Mouse (Mus musculus) heart, postnatal 0 days (tissue): ENCODE measurements at regions not wholly inside any gene's neighbourhood (a gene's known extent, or its start where the extent isn't known, plus 50 kb on each side); places are given as distances from the start of the nearest gene placed in this dataset.

Experiments used
- ATAC-seq: fragments of 200-750 bp; cut with Nextera tagmentation; 2 replicates; pipeline ENCODE4 v1.8.0; 2017; ENCODE audit warnings: low read depth, moderate number of reproducible peaks, moderate library complexity; ENCODE audit not compliant: insufficient read depth
- DNase-seq: peaks from one replicate; pipeline ENCODE4 v3.0.0-alpha.2; 2016; ENCODE audit warnings: low spot score
- H3K27ac ChIP-seq: fragments of 300-500 bp; sonication (generic); 2 replicates; pipeline ENCODE4 v1.5.1; 2014; ENCODE audit warnings: low read depth, mild to moderate bottlenecking
- H3K27me3 ChIP-seq: fragments of 300-500 bp; sonication (generic); 2 replicates; pipeline ENCODE4 v1.6.1; 2014; ENCODE audit warnings: low read length, mixed read lengths; ENCODE audit not compliant: control insufficient read depth, insufficient read depth
- H3K36me3 ChIP-seq: fragments of 300-500 bp; sonication (generic); replicated peaks from 2 replicates; pipeline ENCODE4 v1.6.1; 2014; ENCODE audit warnings: low read length, mixed read lengths; ENCODE audit not compliant: control insufficient read depth, insufficient read depth
- H3K4me1 ChIP-seq: fragments of 300-500 bp; sonication (generic); 2 replicates; pipeline ENCODE4 v1.6.1; 2014; ENCODE audit warnings: antibody characterized with exemption; ENCODE audit not compliant: control insufficient read depth, insufficient read depth
- H3K4me2 ChIP-seq: fragments of 300-500 bp; sonication (generic); 2 replicates; pipeline ENCODE4 v1.6.1; 2014; ENCODE audit warnings: low read depth, mild to moderate bottlenecking, low read length, moderate library complexity
- H3K4me3 ChIP-seq: fragments of 300-500 bp; sonication (generic); 2 replicates; pipeline ENCODE4 v1.5.1; 2014; ENCODE audit warnings: low read depth, low read length
- H3K9ac ChIP-seq: fragments of 300-500 bp; sonication (generic); replicated peaks from 2 replicates; pipeline ENCODE4 v1.6.1; 2014; ENCODE audit warnings: low read depth, low read length, mixed read lengths
- H3K9me3 ChIP-seq: fragments of 300-500 bp; sonication (generic); replicated peaks from 2 replicates; pipeline ENCODE4 v1.6.1; 2016; ENCODE audit warnings: low read length; ENCODE audit not compliant: control insufficient read depth
- CTCF ChIP-seq: IDR thresholded peaks from 2 replicates; pipeline ENCODE4 v1.5.1; 2016; ENCODE audit warnings: antibody characterized with exemption, control low read depth, low read depth
- EP300 ChIP-seq: IDR thresholded peaks from 2 replicates; pipeline ENCODE4 v1.6.1; 2016; ENCODE audit warnings: antibody characterized with exemption, low read depth
- WGBS: fragments of 180-500 bp; shearing (Covaris S2); extraction: QIAGEN DNeasy Blood & Tissue Kit; methylation state at CpG from one replicate; pipeline ENCODE4 v1.1.7; 2014; 5-methylcytosine and 5-hydroxymethylcytosine counted together

DNA sequence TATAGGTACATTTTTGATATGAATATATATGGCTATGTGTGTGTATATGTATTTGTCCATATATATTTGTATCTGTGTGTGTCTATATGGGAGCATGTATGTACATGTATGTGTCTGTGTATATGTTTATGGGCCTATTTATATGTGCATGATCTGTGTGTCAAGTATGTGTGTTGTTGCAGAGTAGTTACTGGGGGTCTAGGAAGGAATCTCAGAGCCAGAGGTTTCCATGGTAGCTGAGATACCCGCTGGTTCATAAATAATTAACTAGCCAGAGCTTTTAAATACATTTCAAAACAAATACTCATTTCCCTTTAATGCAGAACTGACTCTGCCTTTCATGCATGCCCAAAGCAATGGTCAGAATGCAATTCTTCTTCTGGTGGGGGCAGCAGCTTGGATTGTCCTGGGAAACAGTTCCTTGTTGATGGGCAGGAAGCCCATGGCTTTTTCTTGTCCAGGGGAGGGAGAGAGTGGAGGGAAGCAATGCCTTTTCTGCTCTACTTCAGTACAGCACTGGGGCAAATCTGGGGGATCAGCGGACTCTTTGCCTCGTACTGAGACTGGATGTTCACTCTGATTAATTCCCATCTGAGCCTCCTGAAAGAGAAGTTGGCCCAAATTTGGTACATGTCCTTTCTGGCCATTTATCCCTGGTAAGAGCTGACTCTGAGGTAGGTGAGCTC, 798.7 kb downstream of the Gm9195 start:
- Histone ChIP-seq H3K9ac (no peak overlapping the region), H3K4me1 (no peaks in the 10 kb centered on the region), H3K4me3 (no peak overlapping the region), H3K27me3 (no peaks in the 10 kb centered on the region), H3K4me2 (no peak overlapping the region), H3K9me3 (no peaks in the 10 kb centered on the region), H3K36me3 (no peaks in the 10 kb centered on the region), H3K27ac (no peak overlapping the region)
- ATAC-seq (no peak), DNase-seq (no peak)
- WGBS: 79% methylated on average over 3 of the region's 3 CpGs
- no peak for TF ChIP-seq CTCF

DNA sequence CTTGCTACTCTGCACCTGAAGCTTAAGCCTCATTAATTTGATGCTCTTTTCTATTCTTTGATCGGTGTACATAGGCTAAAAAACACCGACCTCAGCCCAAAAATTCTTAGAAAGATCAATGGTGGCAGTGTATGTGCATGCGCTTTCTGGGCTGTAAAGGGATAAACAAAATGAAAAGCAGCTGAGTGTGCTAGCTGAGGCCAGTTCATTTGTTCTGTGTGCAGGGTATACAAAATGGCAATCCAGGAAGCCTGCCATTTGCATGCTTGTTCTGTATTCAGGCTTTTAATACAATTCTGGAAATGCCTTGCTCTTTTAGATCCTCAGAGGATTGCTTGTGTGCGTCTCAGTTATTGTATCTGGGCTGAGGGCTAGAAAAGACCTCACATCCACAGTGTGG, 817.1 kb downstream of the Gm9195 start:
- Histone ChIP-seq H3K27me3 (no peaks in the 10 kb centered on the region), H3K4me1 (no peaks in the 10 kb centered on the region), H3K36me3 (no peaks in the 10 kb centered on the region), H3K4me2 (no peak overlapping the region), H3K27ac (no peak overlapping the region), H3K9me3 (no peaks in the 10 kb centered on the region), H3K9ac (no peak overlapping the region), H3K4me3 (no peak overlapping the region)
- DNase-seq (no peak), ATAC-seq (no peak)
- TF ChIP-seq EP300: no peak
- TF ChIP-seq CTCF: no peak
- 87% methylated on average over 4 of the region's 4 CpGs for WGBS

DNA sequence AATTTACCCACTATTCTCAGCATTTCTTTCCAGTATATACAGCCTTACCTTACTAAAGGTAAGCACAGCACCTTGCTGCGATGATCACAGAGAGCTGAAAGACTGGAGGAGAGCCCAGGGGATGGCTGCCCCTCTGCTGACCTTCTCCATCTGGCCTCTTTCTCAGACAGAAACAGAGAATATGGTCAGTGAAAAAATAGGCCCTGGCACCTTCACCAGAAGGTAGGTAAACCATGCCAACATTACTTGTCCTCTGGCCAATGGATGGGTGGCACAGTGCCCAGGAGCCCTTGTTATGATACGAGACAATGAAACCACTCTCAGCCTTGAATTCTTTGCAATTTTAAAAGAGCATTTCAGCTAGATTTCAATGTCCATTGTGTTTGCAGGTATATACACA, 817.8 kb downstream of the Gm9195 start:
- WGBS: 47% methylated on average over 2 of the region's 2 CpGs
- no peak for DNase-seq
- H3K27ac ChIP-seq: no peak overlapping the region
- no peaks in the 10 kb centered on the region for H3K4me1 ChIP-seq
- no peaks in the 10 kb centered on the region for H3K27me3 ChIP-seq
- H3K9ac ChIP-seq: no peak overlapping the region
- H3K9me3 ChIP-seq: no peaks in the 10 kb centered on the region
- H3K4me2 ChIP-seq: no peak overlapping the region
- H3K4me3 ChIP-seq: no peak overlapping the region
- no peak for ATAC-seq
- TF ChIP-seq CTCF (no peak), EP300 (no peak)
- no peaks in the 10 kb centered on the region for H3K36me3 ChIP-seq

DNA sequence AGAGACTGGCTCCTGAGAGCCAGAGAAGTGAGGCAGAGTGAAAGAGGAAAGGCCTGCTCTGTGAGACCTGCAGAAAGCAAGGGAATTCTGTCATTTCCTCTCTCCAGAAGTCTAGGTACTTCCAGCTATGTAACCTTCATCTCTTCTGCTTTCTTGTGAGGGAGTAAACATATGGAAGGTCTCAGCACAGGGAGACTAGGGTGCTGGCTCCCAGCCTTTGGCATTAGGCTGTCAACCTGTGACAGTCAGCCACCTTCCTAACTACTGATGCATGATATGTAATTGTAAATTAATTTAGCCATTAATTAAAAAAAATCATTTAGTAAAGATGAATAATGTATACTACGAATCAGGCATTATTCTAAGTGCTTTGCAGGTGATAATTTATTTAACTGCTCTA, 819.2 kb downstream of the Gm9195 start:
- no peaks in the 10 kb centered on the region for H3K27me3 ChIP-seq
- H3K27ac ChIP-seq: no peak overlapping the region
- 54% methylated on average over 1 of the region's 1 CpGs for WGBS
- no peak overlapping the region for H3K9ac ChIP-seq
- H3K9me3 ChIP-seq: no peaks in the 10 kb centered on the region
- DNase-seq (no peak), ATAC-seq (no peak)
- H3K36me3 ChIP-seq: no peaks in the 10 kb centered on the region
- no peak overlapping the region for H3K4me2 ChIP-seq
- H3K4me1 ChIP-seq: no peaks in the 10 kb centered on the region
- no peak overlapping the region for H3K4me3 ChIP-seq
- TF ChIP-seq EP300: no peak
- TF ChIP-seq CTCF: no peak

DNA sequence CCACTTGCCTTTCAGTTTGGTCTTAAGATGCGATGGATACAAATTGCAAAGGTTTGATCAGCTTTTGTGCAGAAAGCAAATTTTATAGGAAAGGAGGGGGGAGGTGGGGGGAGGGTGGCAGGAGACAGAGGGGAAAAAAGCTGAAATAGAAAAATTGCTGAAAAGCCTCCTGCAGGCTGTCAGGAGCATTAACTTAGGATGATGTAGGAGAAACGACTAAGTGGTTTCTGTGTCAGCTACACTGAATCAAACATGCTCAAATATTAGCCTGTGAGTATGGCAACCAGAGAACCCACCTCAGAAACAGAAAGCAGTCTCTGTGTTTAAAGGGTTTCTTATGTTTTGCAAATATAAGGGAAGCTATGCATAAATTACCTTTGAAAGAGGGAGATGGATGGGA, 819.6 kb downstream of the Gm9195 start:
- ATAC-seq (no peak), DNase-seq (no peak)
- no peak overlapping the region for H3K4me2 ChIP-seq
- no peak for TF ChIP-seq EP300
- TF ChIP-seq CTCF: no peak
- WGBS: 68% methylated on average over 2 of the region's 2 CpGs
- no peaks in the 10 kb centered on the region for H3K36me3 ChIP-seq
- no peak overlapping the region for H3K27ac ChIP-seq
- H3K9ac ChIP-seq: no peak overlapping the region
- H3K4me1 ChIP-seq: no peaks in the 10 kb centered on the region
- H3K4me3 ChIP-seq: no peak overlapping the region
- no peaks in the 10 kb centered on the region for H3K27me3 ChIP-seq
- H3K9me3 ChIP-seq: no peaks in the 10 kb centered on the region

DNA sequence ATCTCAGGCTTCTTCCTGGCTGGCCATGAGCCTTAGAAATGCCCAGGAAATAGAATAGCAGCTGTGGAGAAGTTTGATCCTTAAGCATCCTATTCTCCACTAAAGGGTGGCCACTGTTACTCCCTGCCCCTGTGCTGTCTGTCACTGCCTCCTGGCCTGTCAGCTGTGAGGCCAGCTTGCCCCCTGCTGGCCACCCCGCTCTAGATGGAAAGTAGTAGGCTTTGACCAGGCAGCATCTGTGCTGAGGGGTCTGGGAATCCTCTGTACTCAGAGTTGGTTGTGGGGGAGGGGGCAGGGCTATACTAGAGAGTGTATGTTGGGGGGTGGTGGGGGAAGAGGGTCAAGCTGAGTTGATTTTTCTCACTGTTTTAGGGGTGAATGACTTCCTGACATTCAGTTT, 821.2 kb downstream of the Gm9195 start:
- no peaks in the 10 kb centered on the region for H3K4me1 ChIP-seq
- H3K4me2 ChIP-seq: no peak overlapping the region
- TF ChIP-seq CTCF (peak; percentile 91), EP300 (no peak)
- no peak overlapping the region for H3K4me3 ChIP-seq
- H3K27me3 ChIP-seq: no peaks in the 10 kb centered on the region
- ATAC-seq (peak; percentile 58; the same call in 1 of the 2 replicates), DNase-seq (peak; percentile 64)
- WGBS: 0% methylated on average over 1 of the region's 1 CpGs
- no peaks in the 10 kb centered on the region for H3K36me3 ChIP-seq
- no peaks in the 10 kb centered on the region for H3K9me3 ChIP-seq
- no peak overlapping the region for H3K27ac ChIP-seq
- H3K9ac ChIP-seq: no peak overlapping the region
